Mouse (Mus musculus) kidney, postnatal 4 days (tissue): ENCODE measurements at regions not wholly inside any gene's neighbourhood (a gene's known extent, or its start where the extent isn't known, plus 50 kb on each side); places are given as distances from the start of the nearest gene placed in this dataset.

Experiments
- DNase-seq, 2 experiments: peaks; one replicate each; pipeline ENCODE4 v3.0.0; 2021; ENCODE audit warnings: mixed read lengths in 2 of 2

DNA sequence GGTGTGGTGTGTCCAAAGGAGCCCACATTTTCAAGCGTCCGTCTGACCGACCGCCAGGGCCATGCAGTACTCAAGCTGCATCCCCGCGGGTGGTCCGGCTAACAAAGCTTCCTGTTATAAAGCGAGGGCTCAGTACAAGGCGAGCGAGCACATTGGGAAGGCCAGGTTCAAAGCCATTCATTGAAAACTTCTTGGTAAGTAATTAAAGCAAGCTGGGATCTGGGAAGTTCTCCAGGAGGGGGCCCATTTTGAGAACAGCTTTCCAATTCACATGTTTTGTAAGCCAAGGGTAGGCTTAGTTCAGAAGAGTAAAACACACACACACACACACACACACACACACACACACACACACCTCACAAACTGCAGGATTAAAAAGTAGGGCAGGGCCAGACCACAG, 57.3 kb upstream of the Prep start:
- DNase-seq: peak in 1 of 2 experiments; percentile 14

DNA sequence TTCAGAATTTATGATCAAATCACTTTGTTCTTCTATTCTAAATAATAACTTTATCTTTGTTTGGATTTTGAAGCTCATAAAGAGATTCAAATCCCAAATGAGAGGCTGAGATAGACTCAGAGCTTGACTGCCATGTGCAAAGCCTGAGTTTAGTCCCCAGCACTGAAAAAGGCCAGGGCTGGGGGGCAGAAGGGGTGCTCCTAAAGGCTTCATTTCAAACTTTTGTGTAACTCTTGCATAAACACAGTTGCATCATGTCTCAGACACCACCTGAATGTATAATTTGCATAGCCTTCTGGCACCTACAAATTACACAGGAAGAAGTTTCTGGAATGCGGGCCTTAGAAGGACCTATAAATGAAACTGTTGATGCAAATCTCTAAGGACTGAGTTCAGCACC, 57.8 kb upstream of the Prep start:
- no peak for DNase-seq

DNA sequence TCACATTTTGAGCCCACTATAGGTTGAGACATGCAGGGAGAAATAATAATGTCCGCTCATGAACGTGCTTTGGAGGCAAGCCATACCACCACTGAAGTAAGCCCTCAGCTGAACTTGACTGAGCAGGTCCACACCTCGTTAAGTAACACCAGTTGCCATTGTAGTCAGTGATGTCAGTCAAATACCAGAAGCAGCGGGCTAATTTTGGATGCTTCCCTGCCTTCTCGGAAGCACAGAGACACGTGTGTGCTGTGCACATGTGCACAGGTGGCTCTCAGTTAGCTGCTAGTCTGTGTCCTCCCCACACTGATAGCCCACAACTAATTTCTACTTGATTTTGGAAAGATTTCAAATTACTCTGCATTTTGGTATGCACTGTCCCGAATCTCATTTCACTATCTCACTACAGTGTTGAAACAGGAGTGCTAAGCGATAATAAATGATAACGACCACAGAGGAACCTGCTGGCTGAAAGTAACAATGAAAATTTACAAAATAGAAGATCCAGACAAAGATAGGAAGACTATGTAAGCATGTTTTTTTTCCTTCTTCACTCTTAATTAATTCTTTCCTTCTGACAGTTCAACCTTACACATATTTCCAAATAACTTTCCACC, 62.9 kb upstream of the Prep start:
- no peak for DNase-seq

DNA sequence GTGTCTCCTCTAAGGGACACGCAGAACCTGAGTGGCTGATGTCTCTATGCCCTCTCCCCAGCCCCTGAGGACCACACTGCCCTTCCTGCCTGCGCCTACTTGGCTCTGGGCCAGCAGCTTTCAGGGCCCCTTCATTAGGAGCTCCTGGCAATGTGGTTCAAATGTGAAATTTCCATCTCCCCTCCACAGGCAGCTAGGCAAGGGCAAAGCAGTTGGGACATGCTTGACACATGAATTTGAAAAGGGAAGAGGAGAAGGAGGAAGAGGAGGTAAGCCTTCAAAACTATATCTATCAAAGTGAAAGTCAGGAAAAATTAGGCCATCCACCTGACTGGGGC, 63.7 kb upstream of the Prep start:
- DNase-seq: peak; percentile 21 to 31

DNA sequence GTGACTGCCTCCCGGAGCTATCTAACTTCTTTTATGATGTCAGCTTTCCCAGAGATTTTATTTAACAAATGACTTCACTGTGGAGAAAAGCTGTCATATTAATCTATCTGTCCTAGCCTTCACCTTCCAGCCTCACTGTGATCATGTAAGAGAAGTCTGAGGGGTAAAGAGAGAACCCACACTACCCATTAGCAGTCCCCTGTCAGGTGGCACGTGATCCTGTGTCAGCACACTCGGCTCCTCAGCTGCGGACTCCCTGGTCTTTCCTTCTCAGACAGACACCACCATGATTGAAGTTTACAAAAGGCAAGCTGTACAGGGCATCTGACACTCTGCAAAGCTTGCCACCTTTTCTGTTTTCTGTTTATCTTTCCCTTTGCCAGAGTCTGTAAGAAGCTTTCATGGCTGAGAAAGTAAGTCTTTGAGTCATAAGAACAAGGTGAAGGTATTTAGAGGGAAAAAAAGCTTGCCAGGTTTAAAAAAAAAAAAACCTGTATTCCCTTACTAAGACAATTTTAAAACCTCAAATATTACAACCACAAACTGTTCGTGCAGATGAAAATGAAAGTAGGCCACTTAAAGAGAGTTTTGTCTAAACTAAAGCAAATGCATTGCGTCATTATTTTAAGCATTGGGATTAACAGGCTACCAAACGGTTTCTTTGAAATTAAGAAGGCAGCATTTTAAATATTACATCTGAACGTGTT, 64.2 kb upstream of the Prep start:
- DNase-seq: no peak

DNA sequence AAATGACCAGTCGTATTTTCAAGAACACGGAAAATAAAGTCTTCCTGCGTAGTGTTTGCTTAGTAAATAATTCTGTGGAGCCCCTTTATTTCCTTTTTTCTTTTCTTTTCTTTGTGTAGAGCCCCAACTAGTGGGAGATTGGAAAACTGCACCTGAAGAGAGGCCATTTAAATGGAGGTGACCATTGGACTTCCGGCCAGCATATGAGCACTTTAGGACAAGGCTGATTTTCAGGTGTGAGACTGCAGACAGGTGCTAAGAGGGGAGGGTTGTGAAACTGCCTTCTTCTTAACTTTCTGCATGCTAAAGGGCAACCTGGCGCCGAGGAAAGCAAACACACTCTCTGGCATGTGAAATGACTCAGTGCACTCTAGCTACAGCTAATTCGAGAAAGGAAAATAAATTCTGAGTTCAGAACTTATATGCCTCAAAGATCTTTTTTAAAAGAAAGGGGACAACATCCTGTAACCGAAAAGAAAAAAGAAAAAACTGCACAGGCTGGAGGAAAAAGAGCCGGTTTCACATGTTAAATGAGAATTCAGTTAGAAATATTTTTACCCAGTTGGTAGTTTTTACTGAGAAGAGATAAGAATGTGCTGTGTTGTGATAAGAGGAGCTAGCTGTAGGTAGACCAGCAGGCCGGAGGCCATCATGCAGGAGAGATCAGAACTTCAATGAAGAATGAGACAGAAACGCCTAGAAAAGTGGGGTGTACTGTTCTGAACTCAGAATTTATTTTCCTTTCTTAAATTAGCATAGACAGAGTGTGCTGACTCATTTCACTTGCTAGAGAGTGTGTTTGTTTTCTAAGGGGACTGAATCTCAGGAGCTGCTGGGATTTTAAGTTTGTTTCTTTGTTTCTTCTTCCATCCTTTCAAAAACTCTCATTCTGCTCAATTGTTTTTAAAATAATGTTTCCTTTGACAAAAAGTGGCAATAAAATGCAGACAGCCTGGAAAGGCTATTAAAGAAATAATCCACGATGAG, 65.8 kb upstream of the Prep start:
- peak; percentile 62 to 71 for DNase-seq

DNA sequence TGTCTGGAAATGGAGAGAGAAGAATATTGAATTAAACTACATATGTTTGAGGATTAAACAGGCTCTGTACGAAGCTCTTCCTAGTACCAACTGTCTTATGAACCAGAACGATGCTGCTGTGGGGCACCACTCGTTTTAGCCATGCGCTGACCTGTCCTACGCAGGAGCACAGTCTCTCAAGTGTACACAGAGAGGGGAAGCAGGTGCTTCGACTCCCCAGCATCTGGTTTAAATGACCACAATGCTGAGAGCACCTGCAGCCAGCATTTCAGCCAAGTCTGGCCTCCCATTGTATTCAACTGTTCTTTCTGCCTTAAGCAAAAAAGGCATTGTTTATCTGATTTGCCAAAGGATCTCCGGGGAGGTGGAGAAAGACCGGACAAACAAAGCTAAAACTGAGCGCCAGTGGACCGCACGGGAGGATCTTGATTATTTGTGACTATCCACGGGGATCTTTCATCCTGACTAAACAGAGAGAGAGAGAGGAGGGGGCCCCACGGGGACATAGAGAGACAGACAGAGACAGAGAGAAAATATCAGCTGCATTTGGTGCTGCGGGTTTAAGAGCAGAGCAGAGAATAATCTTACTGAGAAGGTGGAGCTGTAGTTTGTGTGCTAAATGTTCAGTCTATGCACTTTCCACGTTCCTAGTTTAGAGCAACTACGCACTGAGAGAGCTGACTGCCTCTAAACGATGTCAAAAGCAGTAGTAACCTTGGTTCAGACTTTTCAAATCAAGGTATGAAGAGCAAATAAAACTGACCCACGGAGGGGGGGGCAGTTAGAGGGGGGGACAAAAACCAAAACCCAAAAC, 66.8 kb upstream of the Prep start:
- peak in 1 of 2 experiments; percentile 30 for DNase-seq

DNA sequence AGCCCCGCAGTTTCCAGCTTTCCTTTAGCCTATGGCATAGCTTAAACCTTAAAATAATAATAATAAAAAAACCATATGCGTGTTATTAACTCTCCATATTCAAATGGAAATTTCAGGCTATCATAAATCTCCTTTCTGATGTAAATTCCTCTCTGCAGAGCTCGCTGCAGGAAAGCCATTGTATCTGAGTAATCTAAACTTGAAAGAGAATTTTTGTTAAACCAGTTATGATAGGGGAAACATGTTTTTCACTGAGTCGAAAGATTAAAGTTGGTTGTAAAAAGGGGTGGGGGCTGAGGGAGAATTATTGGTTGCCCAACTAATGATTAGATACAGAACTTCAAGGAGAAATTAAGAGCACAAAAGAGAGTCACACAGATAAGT, 69.1 kb upstream of the Prep start:
- DNase-seq: no peak

DNA sequence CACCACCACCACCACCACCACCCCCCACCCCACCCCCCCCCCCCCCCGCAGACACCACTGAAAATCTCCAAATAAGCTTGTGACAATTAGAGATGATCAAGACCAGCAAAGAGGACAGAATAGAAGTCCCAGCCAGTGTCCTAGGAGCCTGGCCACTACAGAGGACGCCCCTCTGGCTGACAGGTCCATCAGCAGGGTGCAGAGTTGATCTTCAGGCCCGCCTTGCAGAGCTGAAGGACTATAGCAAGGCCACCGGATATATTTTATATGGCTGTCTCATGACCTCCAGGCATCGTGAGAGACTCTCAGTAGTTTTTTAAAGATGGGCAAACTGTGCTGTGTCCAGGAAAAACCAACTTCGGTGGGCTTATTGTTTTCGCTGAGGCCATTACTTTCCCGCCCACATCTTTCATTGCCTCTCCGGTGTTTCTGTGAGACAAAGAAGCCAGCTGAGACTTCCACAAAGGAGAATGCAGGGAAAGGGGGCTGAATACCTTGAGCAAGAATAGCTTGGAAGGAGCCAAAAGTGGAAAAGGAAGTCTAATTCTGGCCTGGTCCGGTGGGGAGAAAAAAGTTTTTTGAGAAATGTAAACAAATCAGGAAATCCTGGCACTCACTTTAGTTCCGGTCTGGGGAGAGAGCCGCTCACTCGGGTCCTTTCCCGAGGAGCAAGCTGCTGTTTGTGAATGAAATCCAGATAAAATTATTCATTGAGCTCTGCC, 69.7 kb upstream of the Prep start:
- DNase-seq: peak; percentile 41 to 61

DNA sequence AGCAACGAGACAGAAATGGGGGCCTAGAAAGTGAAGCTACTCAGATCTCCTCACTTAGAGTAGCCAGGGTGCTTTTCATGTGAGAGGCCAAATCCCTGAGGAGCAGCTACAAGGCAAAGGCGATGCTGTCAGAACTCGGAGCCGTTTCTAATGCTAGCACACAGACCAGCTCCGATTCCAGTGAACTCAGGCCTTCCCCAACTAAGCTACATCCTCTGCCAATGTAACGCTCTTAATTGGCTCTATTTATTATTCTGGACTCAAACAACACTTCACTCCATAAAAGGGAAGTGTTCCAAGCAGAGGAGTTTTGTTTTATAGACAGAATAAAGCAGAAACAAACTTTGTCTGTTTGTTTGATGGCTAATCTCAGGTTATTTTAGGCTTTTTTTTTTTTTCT, 71.2 kb upstream of the Prep start:
- no peak for DNase-seq

DNA sequence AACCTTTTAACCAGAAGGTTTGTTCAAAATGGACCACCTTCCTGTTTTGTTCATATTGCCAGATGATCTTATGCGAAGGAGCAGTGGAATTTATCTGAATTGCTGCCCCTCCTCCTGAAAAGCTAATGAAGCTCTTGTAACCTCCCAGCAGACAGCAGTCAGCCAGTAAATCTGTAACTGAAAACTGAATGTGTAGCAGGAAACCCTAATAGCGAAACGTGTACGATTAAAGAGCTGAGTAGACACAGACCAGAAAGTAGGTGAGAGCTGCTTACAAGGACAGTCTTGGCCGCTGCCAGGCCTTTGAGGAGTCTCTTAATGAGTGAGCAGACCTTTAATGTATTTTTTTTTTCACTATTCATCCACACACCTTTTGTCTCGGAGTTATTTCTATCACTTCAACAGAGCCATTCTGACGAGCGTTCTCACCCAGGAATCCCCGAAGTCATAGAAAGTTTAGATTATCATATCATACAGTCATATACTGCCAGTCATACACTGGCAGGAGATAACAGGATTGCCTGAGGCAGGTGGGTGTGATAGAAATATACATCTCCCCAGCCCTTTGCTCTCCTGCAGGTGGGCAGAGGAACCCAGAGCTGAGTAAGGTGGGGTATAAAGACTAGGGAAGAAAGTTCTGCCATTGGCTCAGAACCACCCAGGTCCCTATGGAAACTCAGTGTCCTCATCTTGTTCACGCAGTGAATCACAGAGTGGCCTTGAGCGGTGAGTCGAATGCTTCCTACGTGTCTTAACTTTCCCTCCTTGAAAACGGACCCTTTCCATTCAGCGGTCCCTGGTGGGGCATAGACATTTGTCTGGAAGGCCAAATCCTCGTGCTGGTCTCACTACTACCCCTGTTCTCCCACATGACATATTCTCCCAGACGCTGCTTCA, 72.4 kb upstream of the Prep start:
- peak in 1 of 2 experiments; percentile 15 for DNase-seq

DNA sequence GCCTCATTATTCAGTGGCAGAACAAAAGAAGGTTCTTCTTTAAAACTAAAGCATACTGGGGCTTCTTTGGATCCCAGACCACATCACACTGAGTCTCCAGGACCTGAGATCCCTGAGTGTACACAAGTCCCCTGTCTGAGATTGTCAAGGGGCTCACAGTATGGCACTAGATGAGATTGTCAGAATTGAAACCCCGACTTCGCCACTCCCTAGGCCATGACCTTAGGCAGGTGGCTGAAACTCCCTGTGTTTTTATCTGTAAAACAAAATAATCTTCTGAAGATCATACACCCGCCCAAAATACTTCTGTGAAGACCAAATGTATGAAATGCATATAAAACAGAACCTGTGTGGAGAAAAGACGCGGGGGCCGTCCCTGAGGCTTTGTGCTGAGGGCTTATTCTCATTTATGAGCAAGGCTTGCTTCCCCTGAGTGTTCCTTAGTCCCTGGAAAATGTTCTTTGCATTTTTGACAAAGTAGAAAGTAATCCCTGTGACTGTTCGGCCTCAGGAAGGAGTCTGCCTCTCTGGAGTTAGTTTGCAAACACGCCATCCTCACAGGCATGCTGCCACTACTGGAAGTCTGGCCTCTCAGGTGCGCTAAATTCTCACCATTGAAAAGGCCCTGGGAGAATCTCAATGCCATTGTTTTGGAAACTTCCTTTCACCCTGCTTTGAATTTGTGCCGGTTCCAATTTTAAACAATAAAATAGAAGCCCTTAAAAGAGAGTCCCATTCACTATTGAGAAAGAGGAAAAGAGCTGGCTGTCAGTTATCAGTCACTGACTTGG, 73.3 kb upstream of the Prep start:
- DNase-seq: no peak

DNA sequence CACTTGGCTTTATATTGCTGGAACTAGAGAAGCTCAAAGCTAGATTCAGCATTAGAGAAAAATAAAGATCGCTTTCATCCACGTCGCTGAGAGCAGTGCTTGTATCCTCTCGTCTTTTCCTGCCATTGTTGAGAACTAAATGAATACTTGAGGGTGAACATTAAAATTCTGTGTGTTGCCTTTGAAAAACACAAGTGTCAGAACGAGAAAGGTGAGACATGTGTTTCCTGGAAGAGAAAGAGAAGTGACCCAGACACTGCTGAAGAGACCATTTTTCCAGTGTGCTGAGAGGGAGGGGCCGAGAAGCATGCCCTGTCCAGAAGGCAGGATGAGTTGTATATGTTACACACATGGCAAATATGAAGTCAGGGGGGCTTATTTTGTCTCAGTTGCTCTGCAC, 77.5 kb upstream of the Prep start:
- DNase-seq: no peak

DNA sequence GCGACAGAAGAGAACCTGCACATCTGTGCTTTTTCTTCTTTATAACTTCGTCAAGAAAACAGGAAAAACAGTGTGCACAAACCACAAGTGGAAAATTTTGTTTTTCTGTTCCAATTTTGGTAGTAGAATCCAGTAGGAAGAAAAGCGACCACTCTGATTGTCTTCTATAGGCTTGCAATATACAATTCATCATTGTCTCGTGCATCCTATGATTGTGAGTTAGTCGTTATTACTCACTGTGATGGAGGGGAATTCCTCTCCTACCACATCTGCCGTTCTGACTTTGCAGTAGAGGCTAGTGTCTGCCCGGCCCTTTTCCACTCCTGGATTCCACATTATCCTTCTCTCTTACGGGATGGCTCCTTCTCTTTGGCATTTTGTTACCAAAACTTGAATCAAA, 78.2 kb upstream of the Prep start:
- no peak for DNase-seq

DNA sequence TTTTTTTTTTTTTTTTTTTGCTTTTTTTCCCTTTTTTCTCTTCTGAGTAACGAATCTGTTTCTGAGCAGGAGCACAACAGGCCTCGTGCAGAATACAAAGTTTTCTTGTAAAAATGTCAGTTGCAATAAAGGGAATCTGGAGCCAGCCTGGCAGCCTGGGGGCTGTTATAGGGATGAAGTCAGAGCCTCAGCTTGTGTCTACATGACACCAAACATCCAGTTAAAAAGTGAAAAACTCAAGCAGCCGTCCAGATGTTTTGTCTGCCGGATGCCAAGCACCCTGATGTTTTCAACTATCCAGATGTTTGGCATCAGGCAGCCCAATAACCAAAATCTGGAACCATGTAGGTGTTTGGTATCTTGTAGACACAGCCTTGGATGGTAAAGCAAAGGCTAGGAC, 79.4 kb upstream of the Prep start:
- DNase-seq: no peak

DNA sequence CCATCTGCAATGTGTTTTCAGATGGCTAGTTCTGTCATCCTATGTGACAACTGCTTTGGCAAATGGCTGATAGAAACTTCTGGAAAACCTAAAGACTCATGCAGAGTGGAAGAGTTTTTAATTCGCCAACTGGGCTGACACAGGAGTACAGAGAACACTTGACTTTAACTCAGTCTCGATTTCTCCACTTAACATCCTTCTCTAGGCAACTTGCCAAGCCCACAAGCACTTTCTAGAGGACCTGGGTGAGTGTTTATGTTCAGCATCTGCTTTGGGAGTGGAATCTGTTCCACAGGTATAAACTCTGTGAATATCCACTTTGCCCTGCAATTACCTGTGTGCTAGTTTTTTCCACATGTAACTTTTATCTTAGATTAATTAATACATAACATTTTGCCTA, 85.1 kb upstream of the Prep start:
- DNase-seq: no peak

DNA sequence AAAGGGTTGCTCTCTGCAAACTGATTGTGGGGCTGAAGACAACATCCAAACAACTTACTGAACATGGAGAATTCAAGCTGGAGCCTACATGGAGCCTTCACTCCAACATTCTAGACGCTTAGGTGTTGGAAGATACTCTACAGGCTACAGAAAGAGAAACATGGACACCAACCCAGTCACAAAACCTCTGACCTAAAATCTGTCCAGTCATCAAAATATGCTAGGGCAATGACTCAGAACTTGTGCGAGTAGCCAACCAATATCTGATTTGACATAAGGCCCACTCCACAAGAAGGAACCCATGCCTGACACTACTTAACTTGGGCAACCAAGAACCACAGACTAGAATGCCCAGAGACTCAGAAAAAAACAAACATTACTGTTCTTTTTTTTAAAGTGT, 90.2 kb upstream of the Prep start:
- no peak for DNase-seq

DNA sequence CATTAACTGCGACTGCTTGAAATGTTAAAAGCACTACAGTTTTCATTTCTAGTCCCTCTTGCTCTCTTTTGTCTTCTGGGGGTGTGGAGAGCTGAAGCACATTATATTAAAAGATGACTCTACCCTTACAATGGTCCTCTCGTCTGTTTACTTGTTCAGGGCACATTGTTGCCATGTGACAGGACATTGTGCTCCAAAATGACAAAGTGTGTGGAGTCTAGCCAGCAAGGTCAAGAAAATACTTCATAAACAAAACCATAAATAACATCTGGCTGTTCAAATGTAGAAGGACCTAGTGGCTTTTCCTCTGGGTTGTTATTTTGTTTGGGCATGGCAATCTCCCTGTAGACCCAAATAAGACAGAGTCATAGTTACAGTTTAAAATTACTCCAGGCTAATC, 95.1 kb upstream of the Prep start:
- DNase-seq: no peak

DNA sequence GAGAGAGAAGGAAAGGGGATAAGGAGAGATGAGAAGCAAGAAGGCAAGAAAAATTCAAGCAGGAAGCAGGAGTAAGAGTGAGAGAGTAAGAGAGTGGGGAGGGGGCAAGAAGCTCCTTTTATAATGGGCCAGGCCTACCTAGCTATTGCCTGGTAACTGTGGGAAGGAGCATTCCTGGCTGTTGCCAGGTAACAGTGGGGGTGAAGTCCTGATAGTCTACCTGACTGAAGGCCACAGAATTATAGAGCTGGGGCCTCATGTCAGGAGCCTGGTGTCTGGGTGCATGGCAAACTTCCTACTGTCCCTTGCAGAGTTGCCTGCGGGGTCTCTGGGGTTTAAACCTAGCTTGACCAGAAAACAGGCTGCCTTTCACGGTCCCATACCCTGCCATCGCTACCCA, 107.0 kb upstream of the Prep start:
- no peak for DNase-seq

DNA sequence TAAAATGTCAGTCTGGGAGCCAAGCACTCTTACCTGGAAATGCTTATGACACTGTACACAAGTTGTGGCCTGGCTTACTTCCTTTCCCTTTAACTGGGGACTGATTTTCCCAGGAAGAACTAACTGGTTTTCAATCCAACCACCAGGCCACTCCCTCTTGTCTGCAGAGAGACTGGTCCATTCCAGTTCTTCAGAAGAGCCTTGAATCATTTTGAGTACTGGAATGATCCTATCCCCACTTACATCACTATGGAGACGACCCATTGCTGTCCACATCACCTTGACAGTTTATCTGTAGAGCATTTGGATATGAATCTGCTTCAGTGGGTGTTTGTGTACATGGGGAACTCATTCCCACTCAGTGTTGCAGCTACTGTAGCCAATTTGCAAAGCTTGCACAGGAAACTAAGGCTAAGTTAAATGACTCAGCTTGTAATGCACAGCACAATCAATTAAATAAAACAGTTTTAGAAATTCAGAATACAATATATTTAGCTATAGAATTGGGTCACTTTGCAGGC, 121.7 kb upstream of the Prep start:
- no peak for DNase-seq
